Mouse (Mus musculus) urinary bladder, postnatal 14 days (tissue): ENCODE measurements at regions not wholly inside any gene's neighbourhood (a gene's known extent, or its start where the extent isn't known, plus 50 kb on each side); places are given as distances from the start of the nearest gene placed in this dataset.

ENCODE experiments used
- DNase-seq: peaks from one replicate; pipeline ENCODE4 v3.0.0; 2021; ENCODE audit warnings: low spot score

GRCm38 (mm10) chr3:62047704-62048506 is 290.2 kb upstream of the Arhgef26 start:
- no peak for DNase-seq

- no peak for DNase-seq
Measured at GRCm38 (mm10) chr3:62054237-62054636, 283.9 kb upstream of the Arhgef26 start.

GRCm38 (mm10) chr3:62078511-62078910 is 259.6 kb upstream of the Arhgef26 start:
- DNase-seq, result no peak

- no peak for DNase-seq
Measured at GRCm38 (mm10) chr3:62085544-62085943, 252.6 kb upstream of the Arhgef26 start.

- DNase-seq, result no peak
Measured at GRCm38 (mm10) chr3:62087215-62087614, 250.9 kb upstream of the Arhgef26 start.

GRCm38 (mm10) chr3:62103101-62103500 is 235.0 kb upstream of the Arhgef26 start:
- DNase-seq, result peak; percentile 3

GRCm38 (mm10) chr3:62103872-62104271 is 234.3 kb upstream of the Arhgef26 start:
- no peak for DNase-seq

GRCm38 (mm10) chr3:62104560-62104959 is 233.6 kb upstream of the Arhgef26 start:
- DNase-seq, result no peak

GRCm38 (mm10) chr3:62107339-62107738 is 230.8 kb upstream of the Arhgef26 start:
- no peak for DNase-seq
